In genomic region chr17:86175516-86175915, GRCm38 (mm10) we compare ENCODE assay signal across 23 mouse cellular contexts. TPM values are rescaled to one million over a fixed set of nuclear protein-coding genes. Genes with fewer than 3 reads are reported as not detected.
DNase-seq lines count a peak whose midpoint lies in the region; ATAC-seq and TF ChIP-seq lines count a peak whose summit lies in the region.
"Had no signal": no experiment of that assay in that cellular context is flagged by ENCODE, and none has a peak within 500 bp of the region (broad histone marks: within the 10 kb centered on the region; RNA-seq: fewer than 3 reads in every experiment).

No protein-coding gene starts in this region.

- dilution Hi-C loops in CH12.LX (cut with MboI; ENCODE audit: extremely low pct_ligation_motif_present, extremely low pct_unique_long_range_greater_than_20kb, low sequenced_read_pairs), result no loop called here

- in situ Hi-C loops in CH12.LX (cut with MboI; ENCODE audit: low pct_ligation_motif_present, low pct_unique_long_range_greater_than_20kb, low sequenced_read_pairs), result no loop called here

- 55% methylated on average over 9 of the region's 9 CpGs for WGBS in liver, embryonic 12.5 days (ENCODE audit: insufficient replicate concordance)

- H3K9me3 ChIP-seq in CH12.LX (replicated peaks; ENCODE audit: low read length), result no peaks in the 10 kb centered on the region
- no peaks in the 10 kb centered on the region for H3K9me3 ChIP-seq in liver, embryonic 12.5 days (replicated peaks)
- H3K9me3 ChIP-seq: embryonic facial prominence, embryonic 15.5 days; forebrain, embryonic 15.5 days; heart, embryonic 13.5 days; hindbrain, embryonic 12.5 days had no signal

- no peak for TF ChIP-seq POLR2A in CH12.LX (IDR thresholded peaks at IDR 0.05; ENCODE audit: low read depth, low read length)

- ATAC-seq in common myeloid progenitor, adult 5-6 weeks (replicated peaks; ENCODE audit: low read depth, poor library complexity, severe bottlenecking), result 0 out of 2 replicates have a peak, but pooled peaks have one; percentile 24
- no peak for ATAC-seq in liver, embryonic 12.5 days
- ATAC-seq: CD4-positive, CD25-positive, alpha-beta regulatory T cell, adult 4 months; forebrain, embryonic 15.5 days; hindbrain, embryonic 16.5 days; inflammation-experienced regulatory T-cells, adult 6 months had no signal

- peaks cover 32% of the 10 kb centered on the region for H3K79me2 ChIP-seq in CH12.LX (replicated peaks; ENCODE audit: control insufficient read depth, extremely low read depth, insufficient read depth, poor library complexity, severe bottlenecking)

- TF ChIP-seq CTCF in CH12.LX (conservative IDR thresholded peaks at IDR 0.05 in 1 of 2, IDR thresholded peaks at IDR 0.05 in 1 of 2; ENCODE audit: low read depth in 2 of 2, low read length in 2 of 2), result no peak

- peak; percentile 47 for DNase-seq in embryo, embryonic 10 days (ENCODE audit: low spot score)
- no peak for DNase-seq in embryo, embryonic 10.5 days (ENCODE audit: low spot score)
- no peak for DNase-seq in CH12.LX (ENCODE audit: extremely low read depth)
- DNase-seq in forelimb bud, embryonic 11.5 days (ENCODE audit: low read depth, low spot score), result peak; percentile 28
- no peak for DNase-seq in lung, postnatal 10 days
- DNase-seq: adrenal gland, adult 8-10 months; adrenal gland, postnatal 36 days; B cell, adult 2 months; cerebellum, adult 2 months; cerebellum, postnatal 10 days; gastrocnemius, postnatal 25 days; heart, postnatal 36 days; kidney, adult 18-20 months had no signal

- no peak overlapping the region for H3K4me2 ChIP-seq in CH12.LX (ENCODE audit: insufficient read depth, low read depth, poor library complexity, severe bottlenecking)
- H3K4me2 ChIP-seq in liver, embryonic 12.5 days, result no peak overlapping the region
- H3K4me2 ChIP-seq: embryonic facial prominence, embryonic 15.5 days; forebrain, embryonic 15.5 days; heart, embryonic 13.5 days; hindbrain, embryonic 12.5 days had no signal

- peaks cover 41 to 86% of the 10 kb centered on the region in 2 experiments for H3K36me3 ChIP-seq in CH12.LX (replicated peaks in 1 of 2; ENCODE audit: control insufficient read depth in 1 of 2, insufficient read depth in 1 of 2, low read length in 1 of 2)
- no peaks in the 10 kb centered on the region for H3K36me3 ChIP-seq in liver, embryonic 12.5 days
- H3K36me3 ChIP-seq: forebrain, embryonic 15.5 days had no signal

- TF ChIP-seq EP300 in CH12.LX (IDR thresholded peaks at IDR 0.05; ENCODE audit: low read length), result no peak

- H3K4me1 ChIP-seq in CH12.LX (ENCODE audit: control insufficient read depth in 1 of 2, insufficient read depth in 2 of 2), result peaks cover 9 to 56% of the 10 kb centered on the region in 2 experiments
- peaks cover 24% of the 10 kb centered on the region for H3K4me1 ChIP-seq in liver, embryonic 12.5 days

- TF ChIP-seq RAD21 in CH12.LX (IDR thresholded peaks at IDR 0.05; ENCODE audit: low read depth, low read length), result no peak

- no peak overlapping the region for H3K4me3 ChIP-seq in CH12.LX (replicated peaks in 1 of 3; ENCODE audit: low read depth in 2 of 3, low read length in 2 of 3, poor library complexity in 1 of 3)
- no peak overlapping the region for H3K4me3 ChIP-seq in liver, embryonic 12.5 days
- H3K4me3 ChIP-seq: embryonic facial prominence, embryonic 15.5 days; erythroblast, embryonic 14.5 days; forebrain, embryonic 15.5 days; heart, embryonic 13.5 days; hindbrain, embryonic 12.5 days had no signal

- H3K27ac ChIP-seq in CH12.LX (ENCODE audit: insufficient read depth, low read depth), result no peak overlapping the region
- H3K27ac ChIP-seq in liver, embryonic 12.5 days, result no peak overlapping the region
- H3K27ac ChIP-seq: embryonic facial prominence, embryonic 15.5 days; forebrain, embryonic 15.5 days; heart, embryonic 13.5 days; hindbrain, embryonic 12.5 days had no signal

- no peak overlapping the region for H3K9ac ChIP-seq in CH12.LX (ENCODE audit: insufficient read depth, low read depth)
- H3K9ac ChIP-seq in liver, embryonic 12.5 days, result no peak overlapping the region
- H3K9ac ChIP-seq: embryonic facial prominence, embryonic 15.5 days; forebrain, embryonic 15.5 days; heart, embryonic 13.5 days; hindbrain, embryonic 12.5 days had no signal

- no peaks in the 10 kb centered on the region for H3K27me3 ChIP-seq in CH12.LX (replicated peaks)
- peaks cover 15% of the 10 kb centered on the region for H3K27me3 ChIP-seq in liver, embryonic 12.5 days (replicated peaks)
- H3K27me3 ChIP-seq: embryonic facial prominence, embryonic 15.5 days; forebrain, embryonic 15.5 days; heart, embryonic 13.5 days; hindbrain, embryonic 12.5 days had no signal

TF ChIP-seq in CH12.LX, 34 proteins besides CTCF, POLR2A, EP300 and RAD21:
- TF ChIP-seq ZNF384 (IDR thresholded peaks at IDR 0.05; ENCODE audit: low read depth, low read length), result peak; percentile 78
- TF ChIP-seq NELFE (IDR thresholded peaks at IDR 0.05; ENCODE audit: low read depth, low read length), result no peak

RNA-seq across cellular contexts. Expression of gene Prkce, which starts 7.9 kb away (rescaled TPM):
- total RNA-seq in CH12.LX (2012; rRNA removed) (10.2 and 11.4 TPM in 2 replicates), CH12.LX (2014; rRNA removed) (4.0 and 4.1 TPM in 2 replicates)
- 10.7 and 13.2 TPM in 2 replicates for polyA plus RNA-seq in CH12.LX (2012; ENCODE audit: insufficient read length, low read depth)
- total RNA-seq in common myeloid progenitor, adult 5-6 weeks (2017), result 6.4 and 9.7 TPM in 2 replicates
- 1.9 and 2.3 TPM in 2 replicates for polyA plus RNA-seq in liver, embryonic 12.5 days (2016; fragmentation: Nextera tagmentation; extraction: Ambion mirVana)

RNA-seq across cellular contexts. Expression of gene Srbd1, which starts 30.5 kb away (rescaled TPM):
- total RNA-seq in CH12.LX (2012; rRNA removed), result 21.5 and 24.9 TPM in 2 replicates
- 24.8 and 25.7 TPM in 2 replicates for total RNA-seq in CH12.LX (2014; rRNA removed)
- polyA plus RNA-seq in CH12.LX (2012; ENCODE audit: insufficient read length, low read depth), result 33.0 and 34.5 TPM in 2 replicates
- 25.4 and 35.6 TPM in 2 replicates for total RNA-seq in common myeloid progenitor, adult 5-6 weeks (2017)
- 12.2 and 12.6 TPM in 2 replicates for polyA plus RNA-seq in liver, embryonic 12.5 days (2016; fragmentation: Nextera tagmentation; extraction: Ambion mirVana)

Comparison
In these comparisons a context has a peak if more than half of its experiments do, and no peak if none do; other contexts are left out.
1. DNase-seq: peak in embryo, embryonic 10 days (single experiment) and forelimb bud, embryonic 11.5 days (single experiment); none in embryo, embryonic 10.5 days (single experiment), CH12.LX (single experiment) and lung, postnatal 10 days (single experiment).